Mouse (Mus musculus) CD4-positive, CD25-positive, alpha-beta regulatory T cell, adult 4 months (primary cell): ENCODE measurements around the gene Shisa6. TPM values are rescaled to one million over a fixed set of nuclear protein-coding genes. Genes with fewer than 3 reads are reported as not detected.

Experiments used
- ATAC-seq: one replicate; pipeline ENCODE4 v1.8.0; 2017
- polyA plus RNA-seq, 2 experiments: library from polyadenylated mRNA; unstranded; fragments of 100-300 nt; shearing (Covaris generic); gene quantifications; one replicate each; pipeline ENCODE4 v1.2.1; 2017

Gene Shisa6
- not detected for polyA plus RNA-seq

- no peak for ATAC-seq
Measured at GRCm38 (mm10) chr11:66525371-66526045, at the start of gene Shisa6. TSS of gene Shisa6 (minus strand) at chr11:66525964.

GRCm38 (mm10) chr11:66573888-66574287, 48.1 kb upstream of the Shisa6 start:
- no peak for ATAC-seq

- no peak for ATAC-seq
Measured at GRCm38 (mm10) chr11:66569045-66569444, 43.3 kb upstream of the Shisa6 start.

DNA sequence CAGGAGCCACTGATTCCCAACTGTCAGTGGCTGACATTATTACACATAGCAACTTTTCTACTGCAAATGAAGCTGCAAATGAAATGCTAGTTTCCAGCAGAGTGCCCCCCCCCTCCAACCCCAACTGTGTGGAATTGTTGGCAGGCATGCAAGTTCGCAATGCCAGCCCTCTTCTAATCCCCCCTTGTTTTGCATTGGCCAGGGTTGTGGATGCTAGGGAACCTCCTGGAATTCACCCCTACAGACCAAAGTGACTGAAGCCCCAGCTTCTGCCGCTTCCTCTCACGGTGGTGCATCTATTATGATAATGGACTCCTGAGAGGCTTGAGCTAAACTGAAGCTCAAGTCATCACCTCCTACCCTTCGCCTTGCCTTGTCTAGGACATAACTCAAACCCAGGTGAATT, 42.6 kb upstream of the Shisa6 start:
- ATAC-seq, result no peak

GRCm38 (mm10) chr11:66567382-66567781, 41.6 kb upstream of the Shisa6 start:
- ATAC-seq, result no peak

- ATAC-seq, result no peak
Measured at GRCm38 (mm10) chr11:66562274-66562673, 36.5 kb upstream of the Shisa6 start.

DNA sequence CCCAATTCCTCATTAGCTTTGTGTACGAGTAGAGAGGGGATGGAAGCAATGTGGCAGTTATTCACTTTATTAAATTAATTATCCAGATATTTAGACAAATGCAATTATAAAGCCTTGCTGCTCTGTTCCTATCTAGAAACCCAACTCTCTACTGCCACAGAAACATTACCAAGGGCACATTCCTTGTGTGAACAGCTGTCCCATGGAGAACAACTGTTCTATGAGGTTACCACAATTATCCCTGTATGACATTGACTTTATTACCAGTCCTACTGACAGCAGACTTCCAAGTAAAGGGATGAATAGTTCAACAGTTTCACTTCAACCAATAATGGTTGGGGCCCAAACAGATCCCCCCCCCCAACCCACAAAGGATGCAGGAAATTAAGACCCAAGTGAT, 12.1 kb upstream of the Shisa6 start:
- ATAC-seq, result no peak

DNA sequence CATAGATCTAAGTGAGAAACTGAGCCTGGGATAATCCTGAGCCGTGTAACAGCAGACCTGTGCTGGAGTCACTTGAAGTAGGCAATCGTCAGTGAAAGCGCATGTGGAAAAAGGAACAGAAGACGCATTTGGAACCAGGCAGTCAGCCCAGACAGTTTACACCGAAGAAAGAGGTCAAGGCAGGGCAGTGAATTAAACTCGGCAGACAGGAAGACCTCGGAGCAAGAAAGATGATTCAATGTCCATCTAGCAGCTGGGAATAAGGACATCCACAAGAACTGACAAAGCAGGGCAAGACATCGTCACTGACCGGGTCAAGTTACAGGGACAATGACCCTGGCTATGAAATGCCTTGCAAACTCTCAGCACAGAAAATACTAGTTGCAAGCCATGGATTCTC, 10.1 kb upstream of the Shisa6 start:
- no peak for ATAC-seq

DNA sequence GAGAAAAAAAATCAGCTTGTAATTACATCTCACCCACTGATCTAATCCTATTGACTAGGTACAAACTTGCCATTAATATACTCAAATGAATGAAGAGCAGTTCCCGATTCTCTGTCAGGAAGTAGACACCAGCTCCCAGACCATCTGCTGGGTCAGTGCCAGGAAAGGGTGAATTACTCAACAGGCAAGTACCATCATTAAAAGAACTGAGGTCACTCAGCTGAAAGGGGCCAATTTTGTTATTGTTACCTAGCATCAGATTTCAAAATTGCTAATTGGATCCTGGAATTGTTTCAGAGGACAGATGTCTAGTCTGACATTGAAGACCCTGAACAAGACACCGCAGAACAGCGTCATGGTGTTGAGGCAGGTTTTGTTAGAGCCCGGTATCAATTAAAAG, 9.4 kb upstream of the Shisa6 start:
- ATAC-seq, result no peak

DNA sequence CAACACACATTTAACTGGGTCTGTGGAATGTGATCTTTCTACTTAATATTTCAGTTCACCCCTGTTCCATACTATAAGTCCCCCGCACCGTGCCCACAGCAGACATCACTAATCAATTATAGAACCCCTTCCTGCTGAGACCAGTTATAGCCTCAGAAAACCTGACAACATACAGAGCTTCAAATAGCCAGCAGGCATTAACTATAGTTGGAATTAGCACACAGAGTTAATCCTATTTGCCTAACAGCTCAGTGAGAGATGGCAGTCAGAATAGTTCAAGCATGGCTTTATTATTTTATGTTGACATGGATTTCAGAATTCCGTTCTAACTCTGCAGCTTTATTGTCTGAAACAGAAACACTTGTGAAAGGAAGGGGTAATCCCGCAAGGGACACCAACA, 8.5 kb upstream of the Shisa6 start:
- no peak for ATAC-seq

DNA sequence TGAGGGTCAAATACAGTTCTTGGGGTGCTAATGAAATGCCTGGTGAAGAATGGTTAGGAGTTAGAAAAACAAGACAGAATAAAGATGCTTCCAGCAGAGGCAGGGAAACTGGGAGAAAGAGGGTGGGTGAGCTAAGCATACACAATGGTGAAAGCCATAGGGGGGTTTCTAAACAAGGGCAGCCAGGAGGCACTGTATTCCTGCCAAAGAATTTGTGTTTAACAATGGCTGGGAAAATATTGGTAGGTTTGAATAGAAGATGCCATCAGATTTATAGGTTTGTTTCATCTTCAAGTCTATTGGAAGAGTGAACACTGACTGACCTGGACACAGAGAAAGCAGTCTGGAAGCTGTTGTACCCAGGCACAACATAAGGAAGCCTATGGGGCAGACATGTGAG, 2.4 kb upstream of the Shisa6 start:
- no peak for ATAC-seq

DNA sequence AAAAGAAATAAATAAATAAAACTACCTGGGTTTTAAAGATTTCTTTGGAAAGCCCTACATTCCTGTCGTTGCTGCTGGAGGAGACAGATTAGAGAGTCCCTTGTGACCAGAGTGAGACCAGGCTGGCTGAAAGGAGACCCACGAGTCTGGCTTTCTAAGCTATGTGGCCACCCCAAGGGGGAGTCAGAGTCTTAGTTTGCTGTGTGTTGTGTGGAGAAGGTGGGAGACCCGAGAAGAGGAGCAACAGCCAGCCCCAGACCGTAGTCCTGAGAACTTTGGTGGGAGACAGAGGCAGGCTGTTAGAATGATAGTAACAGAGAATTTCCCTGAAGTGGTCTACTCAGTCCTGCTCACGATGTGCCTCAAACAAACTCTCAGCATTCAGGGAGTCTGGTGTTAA, 1.6 kb upstream of the Shisa6 start:
- no peak for ATAC-seq

DNA sequence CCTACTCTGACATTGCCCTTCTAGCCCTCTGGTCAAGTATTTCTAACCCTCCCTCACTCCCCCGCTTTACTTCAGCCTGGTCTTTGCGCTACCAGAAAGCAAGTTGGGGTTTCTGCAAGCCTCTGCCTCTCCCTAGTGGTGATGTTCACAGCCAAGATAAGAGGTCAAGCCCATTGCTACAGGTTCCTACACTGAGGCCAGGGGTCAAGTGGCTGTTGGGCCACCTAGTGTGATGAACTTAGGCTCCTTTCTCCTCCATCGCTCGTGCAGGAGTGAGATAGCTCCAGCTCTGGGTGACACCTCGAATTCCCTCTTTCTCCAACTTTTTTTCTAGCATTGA, 1.2 kb upstream of the Shisa6 start:
- ATAC-seq, result no peak

DNA sequence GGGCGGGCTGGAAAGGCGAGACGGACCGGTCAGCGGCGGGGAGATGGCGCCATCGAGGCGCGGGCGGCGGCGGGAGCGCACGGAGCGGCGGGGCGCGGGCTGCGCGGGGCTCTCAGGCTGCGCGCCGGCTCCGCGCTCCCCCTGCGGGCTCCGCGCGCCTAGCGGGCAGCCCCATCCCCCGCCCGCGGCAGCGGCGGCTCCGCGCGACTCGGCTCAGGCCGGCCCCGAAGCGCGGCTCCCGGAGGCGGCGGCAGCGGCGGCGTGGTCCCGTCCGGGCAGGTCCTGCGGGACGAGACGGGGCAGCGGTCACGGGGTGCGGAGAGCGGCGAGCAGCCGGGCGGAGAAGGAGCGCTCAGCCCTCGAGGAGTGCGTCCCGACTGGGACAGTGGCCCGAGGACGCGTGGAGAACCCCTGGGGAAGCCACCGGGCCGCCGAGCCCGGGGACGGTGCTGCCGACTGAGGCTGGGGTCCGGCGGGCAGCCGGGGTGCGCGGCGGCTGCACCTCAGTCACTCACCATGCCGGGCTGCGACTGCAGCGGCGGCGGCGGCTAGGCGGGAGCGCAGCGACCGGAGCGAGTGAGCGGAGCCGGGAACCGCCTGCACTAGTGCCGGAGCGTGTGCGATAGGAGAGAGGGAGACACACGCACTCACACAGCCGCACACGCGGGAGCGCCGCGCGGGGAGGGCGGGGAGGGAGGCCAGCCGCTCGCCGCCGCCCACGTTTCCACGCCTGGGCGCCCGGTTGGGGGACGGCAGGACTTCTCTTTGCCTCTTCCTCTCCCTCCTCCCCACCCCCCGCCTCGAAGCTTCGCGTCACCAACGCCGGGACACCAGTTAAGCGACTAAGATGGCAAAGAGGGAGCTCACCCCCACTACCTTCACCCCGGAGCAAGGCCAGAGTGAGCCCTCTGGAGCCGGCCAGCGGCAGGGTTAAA, 549 bp upstream of the Shisa6 start:
- ATAC-seq, result no peak

DNA sequence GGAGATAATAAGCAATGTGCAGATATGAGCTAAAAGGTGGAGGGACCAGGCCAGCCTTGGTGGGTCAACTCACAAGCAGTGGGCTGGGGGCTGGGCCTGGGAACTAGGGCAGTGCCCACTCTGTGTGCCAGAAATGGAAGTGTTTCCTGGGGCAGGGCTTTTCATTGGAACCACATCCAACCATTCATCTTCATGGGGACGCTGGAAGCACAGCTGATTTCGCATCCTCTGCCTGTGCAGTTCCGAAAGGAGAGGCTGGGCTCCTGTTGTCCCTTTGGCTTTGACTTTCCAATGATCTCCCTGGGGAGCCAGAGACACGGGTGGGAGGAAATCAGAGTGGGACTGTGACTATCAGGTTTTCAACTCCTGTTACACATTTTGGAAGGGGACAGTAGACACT, 1.5 kb downstream of the Shisa6 start:
- ATAC-seq, result no peak

- no peak for ATAC-seq
Measured at GRCm38 (mm10) chr11:66522376-66522775, 3.4 kb downstream of the Shisa6 start.

GRCm38 (mm10) chr11:66519386-66519785, 6.4 kb downstream of the Shisa6 start:
- ATAC-seq, result no peak

DNA sequence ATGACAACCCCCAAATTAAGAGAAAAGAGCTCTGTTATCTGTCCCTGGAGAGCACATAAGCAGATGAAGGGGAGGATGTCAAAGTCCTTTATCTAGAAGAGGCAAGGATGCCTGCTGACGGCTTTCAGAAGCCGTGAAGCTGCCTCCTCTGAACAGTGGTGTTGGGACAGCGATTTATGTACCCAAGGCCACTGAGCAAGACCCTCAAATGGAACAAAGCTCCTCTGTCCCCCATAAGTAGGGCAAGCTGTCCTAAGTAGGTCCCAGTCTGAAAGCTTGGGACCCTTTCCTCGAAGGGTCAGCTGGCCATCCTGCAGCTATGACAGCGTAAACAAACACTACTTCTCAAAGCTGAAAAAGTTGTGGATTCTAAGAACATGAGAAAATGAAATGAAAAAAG, 11.4 kb downstream of the Shisa6 start:
- ATAC-seq, result no peak

DNA sequence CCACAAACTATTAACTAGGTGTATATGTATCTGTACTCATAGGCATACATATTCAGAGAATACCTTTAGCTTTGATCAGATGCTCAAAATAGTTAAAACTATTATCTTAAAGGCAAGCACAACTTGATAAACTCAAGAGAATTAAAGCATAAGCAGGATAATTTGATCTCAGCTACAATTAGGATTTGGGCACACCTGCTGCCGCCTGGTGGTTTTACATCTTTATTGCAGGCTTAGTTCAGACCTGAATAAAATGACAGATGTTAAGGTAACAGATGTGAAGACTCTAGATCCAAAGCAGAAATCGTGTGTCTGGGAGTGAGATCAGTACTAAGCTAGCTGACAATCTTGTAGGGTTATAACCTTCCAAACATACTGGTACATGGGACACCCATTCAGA, 24.8 kb downstream of the Shisa6 start:
- ATAC-seq, result no peak

- ATAC-seq, result no peak
Measured at GRCm38 (mm10) chr11:66498857-66499445, 26.8 kb downstream of the Shisa6 start.

DNA sequence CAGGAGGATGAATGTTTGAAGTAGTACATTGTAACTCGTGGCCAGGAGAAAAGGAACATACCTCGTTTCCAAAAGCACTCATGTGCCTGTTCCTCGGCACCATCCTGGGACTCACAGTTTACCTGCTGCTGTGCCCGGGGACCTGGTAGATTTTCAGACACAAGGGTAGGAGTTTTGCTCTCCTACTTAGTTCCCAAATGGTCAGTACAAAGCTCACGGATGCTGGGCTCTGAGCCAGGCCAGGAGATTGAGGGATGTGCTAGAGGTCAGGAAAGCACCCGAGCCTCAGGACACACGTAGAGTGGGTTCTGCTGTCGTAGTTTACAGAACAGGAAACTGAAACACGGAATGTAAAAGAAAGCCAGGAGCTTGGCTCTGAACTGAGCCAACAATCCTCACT, 29.5 kb downstream of the Shisa6 start:
- ATAC-seq, result no peak

- no peak for ATAC-seq
Measured at GRCm38 (mm10) chr11:66494391-66494790, 31.4 kb downstream of the Shisa6 start.

DNA sequence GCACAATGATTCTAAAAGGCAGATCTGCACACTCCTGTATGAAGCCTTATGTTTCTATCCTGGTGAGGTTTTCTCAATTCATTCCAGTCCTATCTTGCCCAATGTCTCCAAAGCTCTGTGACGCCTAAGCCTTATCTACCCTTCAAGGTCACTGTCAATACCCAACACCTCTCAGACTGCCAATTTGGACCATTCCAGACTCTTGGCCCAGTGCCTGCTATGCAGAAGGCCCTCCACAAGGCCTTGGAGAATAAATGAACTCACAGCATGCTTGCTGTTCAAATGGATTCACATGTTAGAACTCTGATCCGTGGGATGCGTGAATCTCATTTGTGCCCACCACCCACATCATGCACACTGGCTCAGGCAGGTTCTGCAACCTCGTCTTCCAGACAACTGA, 38.0 kb downstream of the Shisa6 start:
- ATAC-seq, result no peak

- no peak for ATAC-seq
Measured at GRCm38 (mm10) chr11:66482501-66482900, 43.3 kb downstream of the Shisa6 start.
